Mouse (Mus musculus) inflammation-experienced regulatory T-cells (primary cell): ENCODE results near the gene Mettl14. TPM values are rescaled to one million over a fixed set of nuclear protein-coding genes. Genes with fewer than 3 reads are reported as not detected.

Source experiments
- polyA plus RNA-seq, 2 experiments: library from polyadenylated mRNA; unstranded; fragments of 100-300 nt; shearing (Covaris generic); gene quantifications; one replicate each; pipeline ENCODE4 v1.2.1; 2017

The Mettl14 gene
- 10 to 100 TPM; 24.9 to 30.5 TPM for polyA plus RNA-seq

DNA sequence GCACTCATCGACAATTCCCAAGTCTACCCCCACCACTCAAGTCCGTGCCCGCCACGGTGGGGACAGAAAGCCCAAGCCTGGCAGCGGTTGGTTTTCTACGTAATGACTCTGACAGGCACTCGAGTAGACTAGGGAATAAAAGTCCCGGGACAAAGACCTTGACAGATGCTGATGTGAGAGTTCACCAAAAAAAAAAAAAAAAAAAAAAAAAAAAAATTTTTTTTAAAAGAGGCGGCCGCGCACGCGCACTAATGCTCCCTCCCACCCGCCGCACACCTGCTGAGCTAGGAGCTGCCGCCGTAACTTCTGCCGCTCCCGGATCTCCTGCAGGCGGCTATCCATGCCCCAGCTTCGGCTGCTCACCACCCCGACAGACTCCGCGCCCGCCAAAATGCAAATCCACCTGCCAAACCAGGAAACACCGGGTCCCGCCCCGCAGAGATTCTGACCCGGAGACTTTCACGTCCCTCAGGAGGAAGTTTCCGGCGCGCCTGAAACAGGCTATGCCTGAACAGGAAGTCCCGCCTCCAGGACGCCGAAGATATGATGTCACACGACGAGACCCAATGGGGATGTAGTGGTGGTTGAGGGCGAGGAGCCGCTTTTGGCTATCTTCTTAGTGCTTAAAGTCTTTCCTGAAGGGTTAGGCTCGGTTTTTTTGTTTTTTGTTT, at the start of gene Mettl14:
Gene Mettl14, minus strand, starts transcription at position 623 of the 671 bp plus-strand sequence.

Other genes starting within 250 kb of the Mettl14 start
- gene Synpo2, start 150.0 kb downstream of the Mettl14 start, polyA plus RNA-seq, result 1 to 10 TPM in 1 of 2 experiments, under 1 TPM in 1; 0.19 to 1.1 TPM
- gene Sec24d, start 118.7 kb downstream of the Mettl14 start, polyA plus RNA-seq, result 10 to 100 TPM; 22.2 to 30.8 TPM
- 10 to 100 TPM in 1 of 2 experiments, 1 to 10 TPM in 1; 2.0 to 11.1 TPM for gene Prss12, start 60.8 kb upstream of the Mettl14 start, polyA plus RNA-seq